Mouse (Mus musculus): ENCODE results near the gene Flg2.

Flg2 gene

DNA sequence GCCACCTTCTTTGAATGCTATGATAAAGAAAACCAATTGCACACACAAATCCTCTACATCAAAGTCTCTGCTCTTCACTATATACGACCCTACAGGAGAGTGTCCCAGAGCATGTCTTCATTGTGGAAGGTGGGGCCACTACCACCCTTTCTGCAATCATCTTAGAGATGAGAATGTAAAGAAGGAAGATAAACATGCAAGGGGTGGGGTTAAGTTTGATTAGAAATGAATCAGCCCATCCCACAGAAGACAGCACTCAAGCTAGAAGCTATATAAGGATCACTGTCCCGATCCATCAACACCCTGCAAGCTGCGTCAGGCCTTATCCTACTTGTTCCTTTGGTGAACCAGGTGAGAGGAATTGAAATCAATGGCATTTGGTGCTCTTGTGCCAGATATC lies at the start of gene Flg2:
Gene Flg2 (plus strand): TSS at position 301 of the 400 bp plus-strand sequence.
- DNase-seq (ENCODE audit: low spot score) = no peak

DNA sequence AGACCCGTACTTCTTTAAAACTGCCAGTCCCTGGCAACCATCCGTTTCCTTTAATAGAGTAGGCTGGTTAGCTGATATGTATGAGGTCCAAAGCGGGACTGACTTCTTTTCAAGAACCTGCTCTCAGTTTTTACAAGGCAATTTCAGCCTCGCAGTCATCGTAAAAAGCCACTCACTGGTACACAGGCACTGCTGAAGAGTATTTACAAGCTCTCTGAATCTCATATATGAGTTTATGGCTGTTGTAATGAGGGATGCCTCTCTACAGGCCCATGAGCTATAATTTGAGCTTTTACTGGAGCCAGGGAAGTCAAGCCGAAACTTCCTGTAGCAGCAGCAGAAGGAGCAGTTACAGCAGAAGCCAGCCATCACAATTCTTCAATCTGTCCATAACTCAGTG lies 34.6 kb upstream of the Flg2 start:
- DNase-seq (ENCODE audit: low spot score) = no peak

DNA sequence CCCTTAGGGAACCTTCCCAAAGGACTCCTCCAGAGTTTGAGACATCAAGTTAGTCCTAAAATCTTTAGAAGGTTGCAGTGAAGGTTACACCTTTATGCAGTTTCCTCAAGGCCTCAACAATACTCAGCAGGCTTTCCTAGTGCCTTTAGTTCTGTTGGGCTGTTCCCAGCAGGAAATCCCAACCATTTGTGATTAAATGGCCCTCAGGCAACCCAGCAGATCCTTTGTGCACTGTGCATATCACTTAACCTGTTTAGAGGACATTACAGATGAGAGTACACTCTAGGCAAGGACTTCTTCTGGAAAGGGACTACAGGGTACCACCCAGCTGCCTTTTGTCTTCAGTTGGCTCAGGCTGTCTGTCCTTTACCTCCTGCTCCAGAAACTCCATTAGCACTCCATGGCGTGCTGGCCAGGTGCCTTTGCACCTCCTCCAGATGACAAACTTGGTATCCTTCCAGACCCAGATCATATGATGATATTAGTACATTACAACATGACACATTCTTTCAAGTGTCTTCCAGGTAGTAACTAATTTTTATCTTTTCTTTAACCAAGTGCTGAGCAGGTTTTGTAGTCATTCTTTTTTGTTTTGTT lies 34.0 kb upstream of the Flg2 start:
- DNase-seq (ENCODE audit: low spot score) = no peak

- no peak for DNase-seq (ENCODE audit: low spot score)
Measured at GRCm38 (mm10) chr3:93180856-93181255, 16.2 kb upstream of the Flg2 start.

DNA sequence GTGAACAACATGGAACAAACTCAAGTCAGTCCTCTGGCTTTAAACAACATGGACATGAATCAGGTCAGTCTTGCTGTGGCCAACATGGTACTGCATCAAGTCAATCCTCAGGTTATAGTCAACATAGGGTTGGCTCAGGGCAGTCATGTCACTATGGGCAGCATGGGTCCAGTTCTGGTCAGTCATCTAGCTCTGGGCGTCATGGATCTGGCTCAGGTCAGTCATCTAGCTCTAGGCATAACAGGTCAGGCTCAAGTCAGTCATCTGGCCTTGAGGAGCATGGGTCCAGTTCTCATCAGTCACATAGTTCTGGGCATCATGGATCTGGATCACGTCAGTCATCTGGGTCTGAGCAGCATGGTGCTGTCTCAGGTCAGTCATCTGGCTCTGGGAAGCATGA lies 4.9 kb downstream of the Flg2 start:
- DNase-seq (ENCODE audit: low spot score) = no peak

- no peak for DNase-seq (ENCODE audit: low spot score)
Measured at GRCm38 (mm10) chr3:93202499-93202898, 5.4 kb downstream of the Flg2 start.
